Mouse (Mus musculus) heart, embryonic 12.5 days (tissue): ENCODE data around the gene Lyrm1. TPM values are rescaled to one million over a fixed set of nuclear protein-coding genes. Genes with fewer than 3 reads are reported as not detected.

Experiments used
- polyA plus RNA-seq: library from polyadenylated mRNA; unstranded; fragments of >200 nt; fragmentation: Nextera tagmentation; extraction: Ambion mirVana; gene quantifications from 2 replicates; pipeline ENCODE4 v1.2.1, GENCODE M21; 2016

The Lyrm1 gene
- polyA plus RNA-seq, 1 experiment from 2014 or later, result 9.2 TPM

Other genes starting within 250 kb of the Lyrm1 start
- not detected in 2 replicates for gene Acsm4, start 205.8 kb upstream of the Lyrm1 start, polyA plus RNA-seq
- gene Thumpd1, start 175.1 kb upstream of the Lyrm1 start, polyA plus RNA-seq, result 58.4 and 59.6 TPM in 2 replicates
- gene Acsm3, start 134.9 kb upstream of the Lyrm1 start, polyA plus RNA-seq, result 0.14 and 0.52 TPM in 2 replicates
- gene Rexo5, start 101.9 kb upstream of the Lyrm1 start, polyA plus RNA-seq, result 18.7 and 22.8 TPM in 2 replicates
- 17.4 and 17.8 TPM in 2 replicates for gene Eri2, start 101.8 kb upstream of the Lyrm1 start, polyA plus RNA-seq
- 9.9 and 12.9 TPM in 2 replicates for gene Dcun1d3, start 437 bp downstream of the Lyrm1 start, polyA plus RNA-seq
- gene Dnah3, start 199.4 kb downstream of the Lyrm1 start, polyA plus RNA-seq, result not detected in 2 replicates
- gene Tmem159, start 206.5 kb downstream of the Lyrm1 start, polyA plus RNA-seq, result 22.3 and 22.6 TPM in 2 replicates
- not detected in 2 replicates for gene Zp2, start 249.4 kb downstream of the Lyrm1 start, polyA plus RNA-seq